Mouse (Mus musculus) erythroblast, embryonic 14.5 days (primary cell): ENCODE data around the gene Map4. TPM values are rescaled to one million over a fixed set of nuclear protein-coding genes. Genes with fewer than 3 reads are reported as not detected.
"Not testable (repeated sequence)": the region's sequence is repeated elsewhere in the genome, so short reads cannot be mapped to it uniquely, and the experiment has no call there.

Experiments
- H3K27me3 ChIP-seq: 2 replicates; pipeline ENCODE4 v1.6.1; 2012; ENCODE audit warnings: inconsistent platforms; ENCODE audit not compliant: control insufficient read depth
- H3K36me3 ChIP-seq: 2 replicates; pipeline ENCODE4 v1.6.1; 2012; ENCODE audit warnings: mild to moderate bottlenecking, inconsistent platforms; ENCODE audit not compliant: control insufficient read depth
- H3K4me1 ChIP-seq: 2 replicates; pipeline ENCODE4 v1.6.1; 2012; ENCODE audit warnings: inconsistent platforms; ENCODE audit not compliant: control insufficient read depth
- H3K4me3 ChIP-seq: replicated peaks from 2 replicates; pipeline ENCODE3; 2012; ENCODE audit warnings: moderate library complexity, mild to moderate bottlenecking, inconsistent platforms
- H3K9me3 ChIP-seq: 2 replicates; pipeline ENCODE4 v1.6.1; 2012; ENCODE audit warnings: low read length, inconsistent platforms, mixed read lengths; ENCODE audit not compliant: control insufficient read depth
- GATA1 ChIP-seq: IDR thresholded peaks from 2 replicates; pipeline ENCODE4 v1.6.1; 2012; ENCODE audit warnings: low read length, inconsistent platforms, mixed read lengths
- TAL1 ChIP-seq: IDR thresholded peaks from 3 replicates; pipeline ENCODE4 v1.6.1; 2012; ENCODE audit warnings: low read length, inconsistent platforms, mixed read lengths
- polyA plus RNA-seq: library from polyadenylated mRNA; stranded (reverse); fragments of >175 nt; gene quantifications from 2 replicates; pipeline ENCODE4 v1.2.3, GENCODE M21; 2012

Map4 gene
- polyA plus RNA-seq, 1 experiment, result 0.61 TPM

DNA sequence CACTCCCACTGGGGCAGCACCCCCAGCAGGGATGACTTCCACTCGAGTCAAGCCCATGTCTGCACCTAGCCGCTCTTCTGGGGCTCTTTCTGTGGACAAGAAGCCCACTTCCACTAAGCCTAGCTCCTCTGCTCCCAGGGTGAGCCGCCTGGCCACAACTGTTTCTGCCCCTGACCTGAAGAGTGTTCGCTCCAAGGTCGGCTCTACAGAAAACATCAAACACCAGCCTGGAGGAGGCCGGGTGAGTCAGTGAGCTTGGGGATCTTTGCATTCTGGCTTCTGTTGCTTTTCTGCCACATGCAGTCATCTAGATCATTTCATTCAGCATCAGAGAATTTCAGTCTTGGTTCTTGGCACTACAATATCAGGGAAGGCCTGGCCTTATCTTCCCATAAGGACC lies 137.5 kb downstream of the Map4 start:
- Histone ChIP-seq H3K4me1 (no peaks in the 10 kb centered on the region), H3K9me3 (no peaks in the 10 kb centered on the region), H3K4me3 (no peak overlapping the region), H3K27me3 (no peaks in the 10 kb centered on the region), H3K36me3 (peaks cover 3% of the 10 kb centered on the region; the same call in 1 of the 2 replicates)
- no peak for TF ChIP-seq GATA1
- TF ChIP-seq TAL1, result no peak

DNA sequence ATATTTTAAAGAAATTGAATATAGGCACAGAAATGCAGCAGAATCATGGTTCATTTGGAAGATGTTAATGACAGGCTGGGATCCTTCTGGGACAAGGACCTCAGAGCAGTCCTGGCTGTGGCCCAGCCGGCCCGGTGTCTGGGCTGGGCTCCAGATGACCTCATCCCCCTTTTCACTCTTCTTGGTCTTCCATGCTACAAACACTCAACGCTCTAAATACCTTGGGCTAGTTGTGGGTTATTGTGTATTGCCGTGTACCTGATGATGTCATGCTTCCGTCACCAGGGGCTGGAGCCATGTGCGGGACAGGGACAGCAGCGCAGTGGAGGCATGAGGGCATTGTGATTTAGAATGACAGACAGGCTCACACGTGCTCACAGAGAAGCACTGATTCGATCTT lies 139.1 kb downstream of the Map4 start:
- peaks cover 5% of the 10 kb centered on the region; the same call in 1 of the 2 replicates for H3K36me3 ChIP-seq
- TF ChIP-seq TAL1, result no peak
- no peak for TF ChIP-seq GATA1

DNA sequence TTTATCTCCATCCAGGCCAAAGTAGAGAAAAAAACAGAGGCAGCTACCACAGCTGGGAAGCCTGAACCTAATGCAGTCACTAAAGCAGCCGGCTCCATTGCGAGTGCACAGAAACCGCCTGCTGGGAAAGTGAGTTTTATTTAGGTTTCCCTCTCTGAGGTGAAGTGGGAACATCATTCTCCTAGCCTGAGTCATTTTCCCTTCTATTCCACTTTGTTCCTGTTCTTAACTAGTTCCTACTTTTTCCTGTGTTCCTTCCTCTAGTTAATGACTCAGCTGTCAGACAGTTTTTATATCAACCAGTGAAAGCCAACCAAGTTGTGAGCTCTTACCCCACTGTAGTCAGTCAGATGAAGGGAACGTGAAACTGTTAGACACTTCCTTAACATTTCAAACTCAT lies 139.8 kb downstream of the Map4 start:
- Histone ChIP-seq H3K36me3 (peaks cover 5% of the 10 kb centered on the region; the same call in 1 of the 2 replicates), H3K4me1 (no peaks in the 10 kb centered on the region), H3K9me3 (no peaks in the 10 kb centered on the region), H3K4me3 (no peak overlapping the region), H3K27me3 (no peaks in the 10 kb centered on the region)
- TF ChIP-seq TAL1 (no peak), GATA1 (no peak)

More for the DNA sequence above, 139.1 kb downstream of the Map4 start:
- H3K9me3 ChIP-seq, result no peaks in the 10 kb centered on the region
- H3K4me3 ChIP-seq, result no peak overlapping the region
- H3K4me1 ChIP-seq, result no peaks in the 10 kb centered on the region
- H3K27me3 ChIP-seq, result no peaks in the 10 kb centered on the region

DNA sequence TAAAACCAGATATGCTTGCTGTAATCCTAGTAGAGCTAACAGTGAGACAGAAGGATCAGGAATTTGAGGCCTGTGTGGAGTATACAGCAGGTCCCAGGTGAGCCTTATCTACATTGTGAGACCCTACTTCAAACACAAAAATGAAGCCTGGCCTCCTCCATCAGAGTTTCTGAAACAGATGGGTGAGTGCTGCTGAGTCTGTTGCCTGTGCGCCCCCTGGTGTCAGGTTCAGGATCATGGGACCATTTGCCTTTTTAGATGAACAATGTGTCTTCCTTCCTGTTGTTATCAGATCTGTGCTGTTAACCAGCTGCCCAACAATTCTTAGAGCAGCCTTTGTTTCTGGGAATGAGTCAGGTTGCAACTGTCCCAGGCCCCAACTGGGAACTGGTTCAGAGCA lies 140.6 kb downstream of the Map4 start:
- Histone ChIP-seq H3K36me3 (peaks cover 5% of the 10 kb centered on the region; the same call in 1 of the 2 replicates), H3K9me3 (no peaks in the 10 kb centered on the region), H3K4me3 (no peak overlapping the region), H3K27me3 (no peaks in the 10 kb centered on the region), H3K4me1 (no peaks in the 10 kb centered on the region)
- no peak for TF ChIP-seq TAL1
- no peak for TF ChIP-seq GATA1

DNA sequence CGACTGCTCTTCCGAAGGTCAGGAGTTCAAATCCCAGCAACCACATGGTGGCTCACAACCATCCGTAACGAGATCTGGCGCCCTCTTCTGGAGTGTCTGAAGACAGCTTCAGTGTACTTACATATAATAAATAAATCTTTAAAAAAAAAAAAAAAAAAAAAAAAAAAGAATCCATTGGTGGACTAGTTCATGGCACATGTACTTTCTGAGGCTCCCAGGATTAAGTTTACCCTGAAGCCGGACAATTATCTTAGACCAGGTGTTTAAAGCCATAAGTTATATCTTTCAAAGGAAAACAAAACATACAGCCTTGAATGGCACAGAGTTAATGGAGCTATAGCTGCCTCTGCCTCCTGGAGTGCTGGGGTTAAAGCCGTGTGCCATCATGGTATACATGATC lies 145.2 kb downstream of the Map4 start:
- H3K4me3 ChIP-seq, H3K9me3 ChIP-seq, H3K27me3 ChIP-seq, H3K36me3 ChIP-seq, H3K4me1 ChIP-seq: not testable (repeated sequence)

DNA sequence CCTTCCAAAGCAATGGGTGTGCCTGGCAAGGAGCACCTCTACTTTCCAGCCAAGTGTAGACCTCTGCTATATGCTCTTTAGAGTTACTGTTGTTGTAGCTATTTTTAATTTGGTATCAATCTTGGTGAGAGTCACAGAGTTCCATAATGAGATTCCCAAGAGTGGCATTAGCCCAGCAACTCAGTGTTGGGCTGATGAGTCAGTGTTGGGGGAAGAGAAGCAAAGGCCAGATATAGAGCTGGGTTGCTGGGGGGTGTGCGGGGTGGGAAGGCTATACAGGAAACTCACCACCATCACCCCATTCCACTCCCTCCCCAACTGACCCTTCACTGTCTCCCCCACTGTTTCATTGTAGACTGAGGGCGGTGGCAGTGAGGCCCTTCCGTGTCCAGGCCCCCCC lies 149.8 kb downstream of the Map4 start:
- peaks cover 30% of the 10 kb centered on the region for H3K36me3 ChIP-seq
- H3K9me3 ChIP-seq, result no peaks in the 10 kb centered on the region
- no peak overlapping the region for H3K4me3 ChIP-seq
- no peaks in the 10 kb centered on the region for H3K4me1 ChIP-seq
- H3K27me3 ChIP-seq, result no peaks in the 10 kb centered on the region
- TF ChIP-seq TAL1 (no peak), GATA1 (no peak)

DNA sequence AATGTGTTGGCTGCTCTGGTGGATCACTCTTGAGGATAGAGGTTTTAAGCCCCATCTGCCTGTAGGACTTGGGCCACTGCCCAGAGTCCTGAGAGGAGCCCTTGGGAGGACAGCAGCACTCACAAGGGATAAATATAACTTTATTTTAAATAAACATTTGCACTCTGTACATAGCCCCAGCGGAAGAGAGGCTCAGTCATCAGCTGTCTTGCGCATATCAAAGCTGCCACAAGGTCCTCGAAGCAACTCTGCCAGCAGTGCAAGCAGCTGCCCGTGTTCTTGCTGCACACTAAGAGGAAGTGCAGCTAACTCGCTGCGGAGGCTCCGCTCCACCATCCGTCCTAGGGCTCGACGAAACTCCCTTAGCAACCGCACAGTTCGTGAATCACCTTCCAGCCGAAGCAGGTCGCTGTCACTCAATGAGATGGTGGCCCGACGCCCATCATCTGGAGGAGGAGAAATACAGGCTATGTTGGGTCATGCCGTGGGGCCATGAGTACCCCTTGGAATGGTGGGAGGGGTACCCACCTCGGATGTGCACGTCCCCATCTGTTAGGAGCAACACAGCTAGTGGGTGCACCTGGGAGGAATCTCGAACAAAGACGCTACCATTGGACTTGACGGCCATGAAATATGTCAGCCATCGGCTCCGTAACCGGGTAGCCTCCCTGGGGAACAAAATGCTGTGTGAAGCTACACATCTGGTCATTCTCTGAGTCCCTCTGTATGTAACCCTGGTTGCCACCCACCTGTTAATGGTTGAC lies 153.1 kb downstream of the Map4 start:
- no peak overlapping the region for H3K4me3 ChIP-seq
- H3K9me3 ChIP-seq, result no peaks in the 10 kb centered on the region
- H3K36me3 ChIP-seq, result peaks cover 64% of the 10 kb centered on the region

DNA sequence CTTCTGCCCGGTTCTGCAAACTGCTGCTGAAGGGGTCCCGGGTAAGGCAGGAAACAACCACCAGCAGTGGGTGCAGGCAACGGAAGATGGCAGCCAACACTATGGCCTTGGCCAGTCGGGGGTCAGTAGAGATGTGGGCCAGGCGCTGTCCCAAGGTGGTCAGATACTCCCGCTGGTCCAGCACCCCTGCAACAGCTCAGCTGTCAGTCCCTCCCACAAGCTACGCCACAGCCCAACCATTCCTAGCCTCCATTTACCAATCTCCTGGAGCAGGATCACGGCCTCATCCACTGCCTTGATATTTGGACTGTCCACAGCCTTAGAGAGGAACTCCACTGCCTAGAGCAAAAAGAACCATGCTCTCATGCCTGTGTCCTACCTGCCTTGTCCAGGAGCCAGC lies 154.4 kb downstream of the Map4 start:
- no peaks in the 10 kb centered on the region for H3K4me1 ChIP-seq
- TF ChIP-seq TAL1 (no peak), GATA1 (no peak)
- no peaks in the 10 kb centered on the region for H3K27me3 ChIP-seq
- peaks cover 76% of the 10 kb centered on the region for H3K36me3 ChIP-seq
- H3K9me3 ChIP-seq, result no peaks in the 10 kb centered on the region
- no peak overlapping the region for H3K4me3 ChIP-seq

More for the DNA sequence above, 153.1 kb downstream of the Map4 start:
- H3K4me1 ChIP-seq, result no peaks in the 10 kb centered on the region
- H3K27me3 ChIP-seq, result no peaks in the 10 kb centered on the region
- TF ChIP-seq TAL1 (no peak), GATA1 (no peak)

DNA sequence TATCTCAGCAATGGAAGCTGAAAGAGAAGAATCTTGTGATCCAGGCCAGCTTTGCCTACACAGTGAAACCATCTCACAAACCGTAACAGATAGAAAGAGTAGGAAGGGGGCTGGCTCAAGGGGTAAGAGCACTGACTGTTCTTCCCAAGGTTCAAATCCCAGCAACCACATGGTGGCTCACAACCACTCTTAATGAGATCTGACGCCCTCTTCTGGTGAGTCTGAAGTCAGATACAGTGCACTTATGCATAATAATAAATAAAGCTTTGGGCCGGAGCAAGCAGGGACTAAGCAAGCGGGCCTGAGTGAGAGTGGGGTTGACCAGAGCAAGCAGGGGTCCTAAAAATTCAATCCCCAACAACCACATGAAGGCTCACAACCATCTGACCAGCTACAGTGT lies 162.0 kb downstream of the Map4 start:
- no peaks in the 10 kb centered on the region for H3K27me3 ChIP-seq
- H3K4me3 ChIP-seq, result no peak overlapping the region
- no peaks in the 10 kb centered on the region for H3K4me1 ChIP-seq
- no peaks in the 10 kb centered on the region for H3K9me3 ChIP-seq
- TF ChIP-seq TAL1 (no peak), GATA1 (no peak)
- peaks cover 78% of the 10 kb centered on the region for H3K36me3 ChIP-seq

DNA sequence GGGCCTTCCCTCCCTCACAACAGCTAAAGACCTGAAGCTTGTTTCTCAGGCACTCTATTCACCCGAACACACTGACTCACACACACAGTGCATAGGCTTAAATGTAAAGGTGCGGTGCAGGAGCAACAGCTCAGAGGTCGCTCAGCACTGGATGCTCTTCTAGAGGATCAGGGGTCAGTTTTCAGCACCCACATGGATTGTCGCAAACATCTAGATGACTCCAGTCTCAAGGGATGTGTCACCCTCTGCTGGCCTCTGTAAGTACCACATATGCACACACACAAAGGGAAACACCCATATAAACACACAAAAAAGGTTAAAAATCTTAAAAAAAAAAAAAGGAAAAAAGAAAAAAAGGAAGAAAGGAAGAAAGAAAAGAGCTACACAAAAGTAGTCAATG lies 163.5 kb downstream of the Map4 start:
- no peak for TF ChIP-seq TAL1
- TF ChIP-seq GATA1, result no peak

More for the DNA sequence above, 163.5 kb downstream of the Map4 start:
- H3K4me3 ChIP-seq, result no peak overlapping the region
- H3K9me3 ChIP-seq, result no peaks in the 10 kb centered on the region
- H3K27me3 ChIP-seq, result no peaks in the 10 kb centered on the region
- H3K36me3 ChIP-seq, result peaks cover 72% of the 10 kb centered on the region
- peaks cover 5% of the 10 kb centered on the region for H3K4me1 ChIP-seq
